Mouse (Mus musculus) urinary bladder, postnatal 14 days (tissue): ENCODE results near the gene Mpv17l2.

Experiments used
- DNase-seq: peaks from one replicate; pipeline ENCODE4 v3.0.0; 2021; ENCODE audit warnings: low spot score

The Mpv17l2 gene

DNA sequence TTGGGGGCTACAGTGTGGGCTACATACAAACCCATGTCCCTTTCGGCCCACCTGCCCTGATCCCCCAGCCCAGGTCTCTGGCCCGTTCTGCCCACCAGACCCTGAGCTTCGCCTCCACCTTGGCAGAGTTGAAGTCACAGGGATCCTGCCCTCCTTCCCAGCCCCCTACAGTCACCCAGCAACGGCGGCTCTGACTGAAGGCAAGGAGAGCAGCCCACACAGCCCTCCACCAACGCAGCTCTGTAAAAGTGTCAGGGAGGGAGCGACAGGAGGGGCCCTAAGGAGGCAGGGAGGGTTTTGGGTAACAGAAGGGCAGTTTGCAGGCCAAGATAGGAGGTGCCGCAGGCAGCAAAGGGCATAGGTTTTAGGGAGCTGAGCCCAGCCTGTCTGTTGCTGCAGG is 30.1 kb upstream of the Mpv17l2 start:
- no peak for DNase-seq

DNA sequence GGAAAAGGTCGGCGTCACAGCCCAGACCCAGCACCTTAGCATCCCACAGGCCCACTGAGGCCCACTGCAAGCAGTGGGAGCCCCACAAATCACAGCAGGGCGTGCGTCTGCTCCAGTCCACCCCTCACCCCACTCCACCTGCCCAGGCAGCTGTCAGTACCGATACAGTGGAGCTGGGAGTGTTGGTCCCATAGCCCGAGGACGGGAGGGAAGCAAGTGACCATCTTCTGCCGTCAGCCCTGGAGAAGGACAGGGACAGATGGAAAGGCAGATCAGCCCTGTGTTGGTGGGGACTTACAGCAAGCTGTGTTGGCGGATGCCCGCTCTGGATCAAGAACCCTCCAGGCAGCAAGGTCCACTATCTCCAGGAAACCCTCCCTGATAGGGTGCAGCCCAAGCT is 28.3 kb upstream of the Mpv17l2 start:
- no peak for DNase-seq

DNA sequence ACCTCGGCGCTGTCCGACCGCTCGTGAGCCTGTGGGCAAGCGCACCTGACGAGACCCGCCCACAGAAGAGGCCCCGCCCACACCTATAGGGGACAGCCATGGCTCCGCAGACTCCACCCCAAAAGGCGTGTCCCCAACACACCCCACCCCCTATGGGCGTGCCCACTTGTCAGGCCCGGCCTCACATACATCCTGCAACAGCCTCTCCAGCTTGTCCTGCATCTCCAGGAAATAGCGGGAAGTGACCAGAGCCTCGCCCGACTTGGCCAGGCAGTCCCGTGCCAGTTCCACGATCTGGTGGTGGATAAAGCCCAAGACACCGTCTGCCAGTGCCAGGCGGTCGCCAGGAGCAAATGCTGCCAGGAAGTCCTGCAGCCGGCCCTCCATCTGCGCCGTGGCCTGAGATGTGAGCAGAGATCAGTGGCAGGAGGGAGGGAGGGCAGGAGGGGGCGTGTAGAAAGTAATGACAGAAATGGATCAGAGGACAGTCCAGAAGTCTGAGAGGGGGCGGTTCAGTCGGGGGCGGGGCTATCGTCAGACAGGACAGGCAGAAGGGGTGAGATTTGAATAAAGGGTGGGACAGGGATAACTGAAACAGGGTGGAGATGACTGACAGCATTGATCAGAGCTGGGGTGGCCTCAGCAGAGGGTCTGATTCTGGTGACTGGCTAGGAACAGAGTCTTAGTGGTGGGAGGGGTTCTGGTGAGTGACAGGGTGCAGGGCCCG is 27.4 kb upstream of the Mpv17l2 start:
- peak; percentile 73 for DNase-seq

DNA sequence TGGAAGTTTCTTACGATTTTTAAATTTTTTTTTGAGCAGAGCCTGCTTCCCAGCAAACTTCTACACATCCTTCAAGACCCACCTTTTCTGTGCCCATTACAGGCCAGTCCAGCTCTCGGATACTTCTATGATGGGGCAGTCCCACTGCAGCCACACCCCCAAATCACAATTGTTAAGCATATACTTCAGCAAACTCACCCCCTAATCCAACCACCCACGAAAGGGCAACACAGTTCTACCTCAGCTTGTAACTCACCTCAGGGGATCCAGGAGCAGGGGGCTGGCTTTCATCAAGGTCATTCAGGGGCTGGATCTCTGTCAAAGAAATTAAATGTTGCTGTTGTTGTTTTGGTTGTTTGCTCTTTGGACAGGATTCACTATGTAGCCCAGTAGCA is 26.3 kb upstream of the Mpv17l2 start:
- no peak for DNase-seq

- DNase-seq: no peak
Measured at GRCm38 (mm10) chr8:70786291-70787050, 25.7 kb upstream of the Mpv17l2 start.

- no peak for DNase-seq
Measured at GRCm38 (mm10) chr8:70780093-70780492, 19.3 kb upstream of the Mpv17l2 start.

DNA sequence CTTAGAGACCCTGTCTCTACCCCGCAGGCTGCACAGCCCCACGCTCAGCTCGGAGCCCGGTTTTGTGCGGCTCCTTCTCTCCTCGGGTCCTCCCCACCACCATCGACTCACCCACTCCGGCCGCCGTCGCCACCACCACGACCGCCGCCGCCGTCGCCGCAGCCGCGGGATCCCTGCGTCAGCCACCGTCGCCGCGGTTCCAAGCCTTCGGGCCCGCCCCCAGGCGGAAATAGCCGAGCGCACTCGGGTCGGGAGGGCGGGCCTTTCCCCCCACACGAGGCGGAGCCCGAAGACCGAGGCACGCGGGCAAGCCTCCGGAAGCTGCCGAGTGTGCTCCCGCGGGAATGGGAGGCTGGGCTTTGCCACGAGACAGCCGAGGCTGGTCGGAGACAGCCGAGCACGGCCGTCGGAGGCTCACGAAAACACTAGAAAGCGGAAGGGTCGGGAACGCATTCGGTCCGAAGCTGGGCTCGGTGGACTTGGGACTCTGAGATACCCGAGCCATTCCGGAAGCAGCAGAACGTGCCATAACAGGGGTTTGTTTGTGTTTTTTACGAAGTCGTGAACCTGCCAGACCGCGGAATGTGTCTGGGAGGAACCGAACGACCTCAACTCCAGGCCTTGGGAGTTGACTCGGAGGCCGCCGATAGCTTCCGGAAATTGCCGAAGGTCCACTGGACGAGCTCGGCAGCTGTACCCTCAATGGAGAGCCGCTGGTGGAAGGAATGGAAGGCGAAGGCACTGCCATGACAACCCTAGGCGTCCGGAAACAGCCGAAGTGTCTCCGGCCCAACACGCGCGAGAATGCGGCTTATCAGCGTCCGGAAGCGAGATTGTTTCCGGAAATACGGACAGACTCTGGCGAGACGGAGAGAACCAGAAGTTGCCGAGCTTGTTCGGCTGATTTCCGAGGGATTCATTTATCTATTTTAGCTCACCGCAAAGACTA is 16.0 kb upstream of the Mpv17l2 start, which contains the start of gene Pik3r2:
Gene Pik3r2, minus strand, starts transcription at position 218 of the 949 bp plus-strand sequence.
- DNase-seq: peak; percentile 98

DNA sequence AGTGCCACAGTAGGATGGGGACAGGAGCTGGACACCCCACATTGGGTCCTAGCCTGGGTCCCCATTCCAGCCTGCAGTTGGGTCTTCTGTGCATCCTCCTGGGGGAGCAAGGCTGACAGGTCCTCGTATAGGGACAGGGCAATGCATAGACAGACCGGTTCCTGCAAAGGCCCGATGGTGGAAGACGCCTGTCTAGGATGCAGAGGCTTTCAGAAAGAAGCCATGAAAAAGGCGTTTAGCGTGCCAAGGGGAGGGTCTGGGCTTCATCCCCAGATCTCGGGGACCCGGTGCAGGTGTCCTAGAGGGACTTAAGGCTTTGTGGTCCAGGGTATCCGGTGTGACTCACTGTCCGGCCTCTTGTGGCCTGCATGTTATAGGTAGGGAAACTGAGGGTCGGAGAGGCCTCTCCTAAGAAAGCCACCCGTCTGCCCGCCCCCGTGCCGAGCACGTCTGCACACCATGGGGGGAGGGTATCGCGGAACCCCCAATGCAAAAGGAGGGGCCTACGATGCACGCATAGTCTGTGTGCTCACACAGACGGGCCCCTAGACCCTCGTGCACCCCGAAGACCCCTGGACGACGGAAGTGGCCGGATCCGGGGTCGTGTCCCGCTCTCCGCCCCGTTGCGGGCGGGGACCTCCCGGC is 15.2 kb upstream of the Mpv17l2 start:
- DNase-seq: no peak

DNA sequence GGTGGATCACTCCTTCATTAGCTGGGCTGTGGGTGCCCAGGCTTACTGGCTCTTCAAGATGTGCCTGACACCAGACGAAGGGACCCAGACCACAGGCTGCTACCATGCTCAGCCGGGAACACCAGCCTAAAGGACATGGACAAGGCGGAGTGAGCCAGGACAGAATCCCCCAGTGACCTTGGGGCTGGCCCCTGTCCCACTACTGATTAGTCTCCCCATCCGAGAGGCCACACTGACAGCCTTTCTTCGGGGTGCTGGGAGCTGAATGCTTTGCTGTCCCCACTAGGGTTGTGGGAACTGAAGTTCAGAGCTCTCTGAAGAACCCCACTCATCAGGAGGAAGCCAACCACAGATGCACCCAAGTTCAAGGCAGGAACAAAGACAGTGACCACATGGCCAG is 14.5 kb upstream of the Mpv17l2 start:
- no peak for DNase-seq

DNA sequence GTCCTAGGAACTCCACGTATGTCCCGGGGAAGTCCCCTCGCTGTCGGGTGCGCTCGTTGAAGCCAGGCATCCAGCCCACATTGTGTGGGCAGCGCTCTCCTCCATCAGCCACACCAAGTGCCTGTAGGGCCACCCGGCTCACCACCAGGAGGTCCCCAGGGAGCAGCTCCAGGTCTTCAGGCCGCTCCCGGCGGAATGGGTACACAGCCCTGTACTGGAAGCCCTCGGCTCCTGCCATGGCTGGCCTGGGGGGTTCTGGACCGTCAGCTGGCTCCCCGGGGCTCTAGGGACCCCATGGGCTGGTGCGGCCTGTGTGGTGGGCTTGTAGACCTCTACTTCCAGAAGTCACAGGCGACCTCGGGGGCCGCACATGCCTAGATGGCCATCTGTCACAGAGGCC is 14.0 kb upstream of the Mpv17l2 start:
- no peak for DNase-seq

DNA sequence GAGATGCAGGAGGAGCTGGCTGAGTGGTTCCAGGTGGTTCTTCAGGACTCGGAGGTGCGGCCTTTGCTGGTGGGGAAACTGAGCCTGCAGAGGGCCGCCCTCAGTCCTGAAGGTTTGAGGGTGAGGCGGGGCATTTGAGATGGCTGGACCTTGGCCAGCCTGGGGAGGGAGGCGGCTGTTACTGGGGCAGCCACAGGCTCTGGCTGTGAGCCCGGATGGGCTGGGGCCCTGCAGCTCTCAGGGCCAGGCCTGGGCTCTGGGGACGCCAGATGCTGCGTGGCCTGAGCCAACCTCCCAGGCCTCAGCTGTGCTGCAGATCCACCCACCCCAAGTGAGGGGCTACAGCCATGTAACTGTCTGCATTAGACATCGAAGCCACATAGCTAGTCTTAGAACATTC is 13.1 kb upstream of the Mpv17l2 start:
- DNase-seq: peak; percentile 82

DNA sequence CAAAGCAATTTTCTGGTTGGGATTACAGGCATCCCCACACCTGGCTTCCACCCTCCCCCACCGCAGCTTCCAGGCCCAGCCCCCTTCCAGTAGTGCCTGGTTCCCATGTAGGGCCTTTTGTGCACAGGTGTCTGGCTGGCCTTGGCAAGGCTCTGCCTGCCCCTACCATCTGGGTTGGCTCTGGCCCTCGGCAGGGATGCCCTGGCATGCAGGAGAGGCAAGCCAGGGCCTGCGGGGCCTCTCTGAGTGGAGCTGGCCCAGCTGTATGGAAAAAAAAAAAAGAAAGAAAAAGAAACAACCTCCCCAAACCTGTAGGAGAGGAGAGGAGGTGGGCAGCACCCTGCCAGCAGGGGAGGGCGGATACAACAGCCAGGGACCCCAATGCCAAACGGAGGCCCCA is 12.7 kb upstream of the Mpv17l2 start:
- peak; percentile 67 for DNase-seq

DNA sequence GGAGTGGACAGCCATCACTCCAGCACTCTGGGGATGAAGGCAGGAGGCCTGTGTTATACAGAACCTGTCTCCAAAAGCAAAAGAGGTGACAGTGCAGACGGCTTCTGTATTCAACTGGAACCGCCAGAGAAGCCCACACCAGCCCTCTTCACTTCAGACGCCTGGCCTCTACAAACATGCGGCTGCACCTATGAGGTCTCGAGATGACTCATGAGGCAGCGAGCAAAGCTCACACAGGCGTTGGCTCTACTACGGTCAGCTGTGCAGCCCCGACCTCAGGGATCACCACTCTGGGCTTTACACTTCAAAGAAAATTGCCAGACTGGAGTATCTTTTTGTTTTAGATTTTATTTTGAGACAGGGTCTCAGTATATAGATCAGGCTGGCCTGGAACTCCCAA is 12.1 kb upstream of the Mpv17l2 start:
- DNase-seq: peak; percentile 59

DNA sequence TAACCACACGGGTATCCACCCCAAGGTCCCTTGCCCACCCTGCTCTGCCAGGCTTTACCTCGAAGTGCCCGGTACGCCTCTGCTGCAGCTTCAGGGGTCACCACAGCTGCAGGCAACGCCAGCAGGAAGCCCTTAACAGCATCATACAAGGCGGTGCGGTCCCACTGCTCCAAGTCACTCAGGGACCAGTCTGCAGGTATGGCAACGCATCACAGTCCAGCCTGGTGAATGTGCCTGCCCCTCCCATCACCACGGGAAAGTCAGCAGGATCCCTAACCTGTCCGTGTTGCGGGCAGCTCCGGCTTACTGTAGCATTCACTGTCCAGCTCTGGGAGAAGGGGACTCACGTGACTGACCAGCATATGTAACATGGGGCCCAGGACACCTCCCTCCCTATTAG is 11.3 kb upstream of the Mpv17l2 start:
- DNase-seq: no peak

- DNase-seq: no peak
Measured at GRCm38 (mm10) chr8:70771217-70771616, 10.5 kb upstream of the Mpv17l2 start.

GRCm38 (mm10) chr8:70770748-70771147 is 10.0 kb upstream of the Mpv17l2 start:
- no peak for DNase-seq

DNA sequence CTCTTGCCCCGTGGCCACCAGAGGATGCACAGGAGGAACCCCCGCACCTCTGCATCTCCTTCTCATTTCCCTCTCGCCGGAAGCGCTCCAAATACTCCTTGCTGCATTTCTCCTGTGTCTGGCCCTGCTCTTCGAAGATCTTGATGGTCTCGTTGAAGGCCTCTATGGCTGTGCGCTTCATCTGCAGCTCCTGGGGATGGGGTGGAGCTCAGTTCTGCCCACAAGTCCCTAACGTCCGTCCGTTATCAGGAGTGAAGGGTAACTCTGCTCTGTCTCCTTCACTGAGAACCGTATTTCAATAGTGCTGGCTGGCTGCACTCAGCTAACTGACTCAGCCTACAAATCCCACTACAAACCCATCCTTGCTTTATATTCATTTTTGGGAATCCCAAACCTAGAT is 9.1 kb upstream of the Mpv17l2 start:
- no peak for DNase-seq

GRCm38 (mm10) chr8:70769359-70769758 is 8.6 kb upstream of the Mpv17l2 start:
- peak; percentile 97 for DNase-seq

- DNase-seq: no peak
Measured at GRCm38 (mm10) chr8:70768956-70769355, 8.2 kb upstream of the Mpv17l2 start.

DNA sequence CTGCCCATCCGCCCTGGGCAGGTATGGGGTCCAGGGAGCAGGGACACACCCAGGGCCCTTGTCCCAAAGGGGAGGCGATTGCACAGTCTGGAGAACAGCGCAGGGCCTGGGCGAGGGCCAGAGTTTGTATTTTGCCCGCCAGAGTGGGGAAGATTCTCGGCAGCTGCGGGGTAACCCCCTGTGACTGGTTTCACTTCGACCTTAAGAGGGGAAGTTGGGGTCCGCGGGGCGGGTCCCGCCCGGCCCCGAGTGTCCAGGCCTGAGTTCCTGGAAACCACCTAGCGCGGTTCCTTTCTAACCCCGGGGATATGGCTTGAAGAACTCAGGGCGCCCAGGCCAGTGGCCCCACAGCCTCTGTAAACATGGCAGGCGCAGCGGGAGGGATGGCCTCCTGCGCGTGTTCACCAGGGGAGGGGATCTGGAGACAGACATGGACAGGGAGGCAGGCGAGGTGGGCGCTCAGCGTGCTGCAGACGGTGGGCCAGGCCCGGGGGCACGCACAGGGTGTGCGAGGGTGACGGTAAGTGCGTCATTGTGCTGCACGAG is 7.6 kb upstream of the Mpv17l2 start:
- DNase-seq: no peak

- no peak for DNase-seq
Measured at GRCm38 (mm10) chr8:70767503-70767902, 6.8 kb upstream of the Mpv17l2 start.
